Mouse (Mus musculus) layer of hippocampus, postnatal 14 days (tissue): ENCODE measurements at regions not wholly inside any gene's neighbourhood (a gene's known extent, or its start where the extent isn't known, plus 50 kb on each side); places are given as distances from the start of the nearest gene placed in this dataset.
A peak's percentile ranks its signal among the peaks of the same experiment; 100 is the strongest.

Experiments
- DNase-seq, 2 experiments: peaks; one replicate each; pipeline ENCODE4 v3.0.0; 2021 to 2022; ENCODE audit warnings: low spot score in 2 of 2, mixed read lengths in 1 of 2

DNA sequence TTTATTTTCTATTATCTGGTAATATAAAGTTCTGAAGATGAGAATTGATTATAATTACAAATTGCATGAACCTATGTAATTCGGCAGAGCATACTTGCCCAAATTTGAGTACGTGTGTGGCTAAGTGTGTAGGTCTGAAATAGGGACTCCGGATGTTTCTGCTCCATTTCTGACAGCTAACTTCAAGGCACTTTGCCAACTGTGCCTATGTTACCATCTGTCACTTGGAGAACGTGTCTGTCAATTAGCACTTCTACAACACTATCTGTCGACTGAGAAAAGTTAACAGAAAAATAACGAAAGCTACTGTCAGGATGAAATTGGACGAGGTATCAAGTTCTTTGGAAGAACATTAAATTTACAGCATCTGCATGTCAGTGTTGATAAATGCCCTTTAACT lies 702.0 kb upstream of the Lrfn5 start:
- peak; percentile 23 to 83 for DNase-seq
